Mouse (Mus musculus): ENCODE results near the gene Phtf1.

The Phtf1 gene

GRCm38 (mm10) chr3:104019453-104019852, 51.5 kb downstream of the Phtf1 start:
- DNase-seq (ENCODE audit: extremely low read depth, low read depth, low spot score), result no peak

DNA sequence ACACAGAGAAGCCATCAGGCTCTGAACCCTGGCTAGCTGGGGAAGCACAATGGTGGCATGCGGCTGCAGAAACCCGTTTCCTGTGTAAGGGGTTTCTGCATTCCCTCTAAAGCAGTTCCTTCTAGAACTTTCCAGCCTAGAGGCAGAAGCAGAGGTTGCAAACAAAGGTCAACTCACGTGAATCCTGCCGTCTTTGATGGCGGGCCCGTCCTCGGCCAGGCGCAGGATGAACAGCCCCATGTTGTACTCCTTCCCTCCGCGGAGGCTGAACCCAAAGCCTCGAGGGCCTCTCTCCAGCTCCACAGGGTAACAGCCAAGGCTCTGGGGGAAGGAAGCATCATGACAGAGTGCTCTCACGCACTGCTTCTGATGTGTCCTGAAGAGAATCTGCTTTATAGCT, 52.2 kb downstream of the Phtf1 start:
- DNase-seq (ENCODE audit: extremely low read depth, low read depth, low spot score), result no peak

DNA sequence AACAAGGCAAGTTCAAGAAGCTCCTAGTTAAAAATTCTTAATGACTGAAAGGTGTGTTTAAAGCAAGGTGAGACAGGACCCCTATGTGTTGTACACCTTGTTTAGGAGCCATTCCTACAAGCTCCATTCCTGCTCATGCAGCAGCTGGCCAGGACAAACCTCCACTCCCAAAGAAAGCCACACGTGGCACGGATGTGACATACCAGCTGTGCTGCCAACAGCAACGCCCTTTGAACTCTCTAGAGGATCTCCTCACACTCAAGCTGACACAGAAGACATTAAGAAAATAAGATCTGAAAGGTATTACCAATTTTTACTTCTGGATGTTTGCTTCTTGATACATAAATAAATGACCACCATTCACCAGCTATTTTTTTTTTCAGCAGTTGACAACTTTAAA, 59.0 kb downstream of the Phtf1 start:
- no peak for DNase-seq (ENCODE audit: extremely low read depth, low read depth, low spot score)

DNA sequence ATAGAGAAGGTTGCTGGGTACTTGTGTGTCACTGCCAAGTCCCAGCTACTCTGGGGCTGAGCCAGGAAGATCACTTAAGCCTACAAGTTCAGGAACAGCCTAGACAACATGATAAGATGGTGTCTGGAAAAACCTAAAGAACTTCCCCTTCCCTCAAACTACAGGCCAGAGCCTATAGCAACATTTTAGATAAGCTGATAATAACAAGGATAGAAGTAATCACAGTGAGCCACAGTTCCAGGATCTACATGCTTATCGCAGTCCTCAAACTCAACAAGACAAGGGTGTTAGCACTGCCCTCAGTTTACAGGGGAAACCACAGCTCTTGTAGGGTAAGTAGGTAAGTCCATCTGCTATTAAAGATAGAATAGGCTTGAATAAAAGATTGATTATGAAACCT, 64.2 kb downstream of the Phtf1 start:
- no peak for DNase-seq (ENCODE audit: extremely low read depth, low read depth, low spot score)

- no peak for DNase-seq (ENCODE audit: extremely low read depth, low read depth, low spot score)
Measured at GRCm38 (mm10) chr3:104032747-104033146, 64.8 kb downstream of the Phtf1 start.

- no peak for DNase-seq (ENCODE audit: extremely low read depth, low read depth, low spot score)
Measured at GRCm38 (mm10) chr3:104059001-104059622, 91.2 kb downstream of the Phtf1 start.

- DNase-seq (ENCODE audit: extremely low read depth, low read depth, low spot score), result no peak
Measured at GRCm38 (mm10) chr3:104069395-104069794, 101.5 kb downstream of the Phtf1 start.
